Mouse (Mus musculus): ENCODE results near the gene Nfic. TPM values are rescaled to one million over a fixed set of nuclear protein-coding genes. Genes with fewer than 3 reads are reported as not detected.
"Not testable (repeated sequence)": the region's sequence is repeated elsewhere in the genome, so short reads cannot be mapped to it uniquely, and the experiment has no call there.

Nfic gene
- polyA plus RNA-seq, 1 experiment from 2014 or later, result 7.3 TPM

DNA sequence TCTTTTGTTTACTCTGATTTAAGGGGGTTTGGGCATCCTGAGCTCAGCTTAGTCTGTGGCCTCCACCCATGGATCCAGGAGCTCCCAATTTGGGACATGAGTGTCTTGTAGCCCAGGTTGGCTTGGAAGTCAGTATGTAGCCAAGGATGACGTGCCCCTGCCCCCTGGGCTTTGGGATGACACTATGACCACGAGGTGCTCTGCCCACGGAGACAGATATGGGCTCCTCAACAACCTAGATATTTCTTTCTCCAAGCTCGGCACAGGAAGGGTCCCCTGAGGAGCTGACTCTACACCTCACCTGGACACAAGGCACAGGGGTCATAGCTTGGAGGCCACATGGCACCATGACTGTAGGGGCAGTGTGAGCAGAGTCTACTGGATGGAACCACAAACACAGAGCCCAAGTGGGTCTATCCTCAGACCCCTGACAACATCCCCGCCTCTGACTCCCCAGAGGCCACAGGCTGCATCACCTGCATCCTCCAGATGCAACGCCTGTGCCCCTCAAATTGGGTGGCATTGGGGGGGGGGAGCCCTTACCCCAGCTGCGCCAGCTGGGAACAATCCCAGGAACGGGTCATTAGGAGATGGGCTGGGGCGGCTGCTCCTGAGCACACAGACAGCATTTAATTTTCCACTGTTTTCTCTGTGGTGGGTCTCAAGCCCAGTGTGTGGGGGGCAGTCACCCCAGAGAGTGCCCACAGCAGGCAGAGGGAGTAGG is 4.6 kb downstream of the Nfic start:
- H3K27me3 ChIP-seq (ENCODE audit: poor library complexity, severe bottlenecking), result peaks cover 57% of the 10 kb centered on the region

GRCm38 (mm10) chr10:81450140-81450539 is 5.3 kb downstream of the Nfic start:
- H3K27me3 ChIP-seq (ENCODE audit: poor library complexity, severe bottlenecking), result peaks cover 50% of the 10 kb centered on the region
- WGBS, result 1% methylated on average over 7 of the region's 7 CpGs
- no peaks in the 10 kb centered on the region for H3K9me3 ChIP-seq

More for the DNA sequence above, 4.6 kb downstream of the Nfic start:
- Histone ChIP-seq H3K9me3 (no peaks in the 10 kb centered on the region), H3K4me3 (no peak overlapping the region), H3K4me1 (peaks cover 6% of the 10 kb centered on the region), H3K36me3 (replicated peaks) (no peaks in the 10 kb centered on the region), H3K27ac (no peak overlapping the region)
- no peak for DNase-seq (ENCODE audit: extremely low spot score, low spot score)
- 71% methylated on average over 9 of the region's 9 CpGs for WGBS

DNA sequence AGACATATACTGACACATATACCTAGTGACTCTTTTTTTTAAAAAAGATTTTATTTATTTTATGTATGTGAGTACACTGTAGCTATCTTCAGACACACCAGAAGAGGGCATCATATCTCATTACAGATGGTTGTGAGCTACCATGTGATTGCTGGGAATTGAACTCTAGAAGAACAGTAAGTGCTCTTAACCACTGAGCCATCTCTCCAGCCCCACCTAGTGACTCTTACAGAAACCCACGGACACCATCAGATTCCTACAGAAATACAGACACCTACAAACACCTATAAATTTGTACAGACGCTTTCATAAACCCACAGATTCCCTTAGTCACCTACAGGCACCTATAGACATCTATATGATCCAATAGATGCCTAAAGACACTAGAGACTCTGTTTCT is 9.9 kb downstream of the Nfic start:
- WGBS, result 48% methylated on average over 2 of the region's 2 CpGs
- H3K4me3 ChIP-seq; H3K36me3 ChIP-seq (replicated peaks); H3K9me3 ChIP-seq; H3K27ac ChIP-seq; DNase-seq (ENCODE audit: extremely low spot score, low spot score); H3K4me1 ChIP-seq; H3K27me3 ChIP-seq (ENCODE audit: poor library complexity, severe bottlenecking): not testable (repeated sequence)

More at GRCm38 (mm10) chr10:81450140-81450539, 5.3 kb downstream of the Nfic start:
- peaks cover 6% of the 10 kb centered on the region for H3K4me1 ChIP-seq
- H3K4me3 ChIP-seq, result no peak overlapping the region
- H3K36me3 ChIP-seq (replicated peaks), result no peaks in the 10 kb centered on the region
- peak; percentile 85 for DNase-seq (ENCODE audit: extremely low spot score, low spot score)
- no peak overlapping the region for H3K27ac ChIP-seq

GRCm38 (mm10) chr10:81441019-81441418 is 14.4 kb downstream of the Nfic start:
- DNase-seq (ENCODE audit: extremely low spot score, low spot score), result no peak
- Histone ChIP-seq H3K9me3 (no peaks in the 10 kb centered on the region), H3K4me1 (no peaks in the 10 kb centered on the region), H3K27ac (no peak overlapping the region), H3K4me3 (no peak overlapping the region), H3K36me3 (replicated peaks) (no peaks in the 10 kb centered on the region), H3K27me3 (ENCODE audit: poor library complexity, severe bottlenecking) (0 out of 2 replicates have a peak, but pooled peaks cover 5% of the 10 kb centered on the region)

GRCm38 (mm10) chr10:81435436-81435835 is 20.0 kb downstream of the Nfic start:
- 82% methylated on average over 3 of the region's 3 CpGs for WGBS
- H3K36me3 ChIP-seq (replicated peaks), result no peaks in the 10 kb centered on the region
- no peak for DNase-seq (ENCODE audit: extremely low spot score, low spot score)
- no peak overlapping the region for H3K4me3 ChIP-seq
- no peak overlapping the region for H3K27ac ChIP-seq
- H3K9me3 ChIP-seq, result no peaks in the 10 kb centered on the region
- peaks cover 51% of the 10 kb centered on the region for H3K27me3 ChIP-seq (ENCODE audit: poor library complexity, severe bottlenecking)
- H3K4me1 ChIP-seq, result peaks cover 30% of the 10 kb centered on the region

GRCm38 (mm10) chr10:81434361-81435263 is 20.8 kb downstream of the Nfic start:
- H3K9me3 ChIP-seq, result no peaks in the 10 kb centered on the region
- no peak overlapping the region for H3K4me3 ChIP-seq
- H3K27me3 ChIP-seq (ENCODE audit: poor library complexity, severe bottlenecking), result peaks cover 53% of the 10 kb centered on the region
- H3K27ac ChIP-seq, result no peak overlapping the region
- peaks cover 37% of the 10 kb centered on the region for H3K4me1 ChIP-seq
- 70% methylated on average over 15 of the region's 15 CpGs for WGBS
- no peaks in the 10 kb centered on the region for H3K36me3 ChIP-seq (replicated peaks)
- DNase-seq (ENCODE audit: extremely low spot score, low spot score), result peak; percentile 14

- Histone ChIP-seq H3K4me1 (peaks cover 42% of the 10 kb centered on the region), H3K4me3 (peak overlapping the region; percentile 39; the same call in 1 of the 2 replicates), H3K36me3 (replicated peaks) (no peaks in the 10 kb centered on the region), H3K9me3 (no peaks in the 10 kb centered on the region), H3K27ac (peak overlapping the region; percentile 73; the same call in 1 of the 2 replicates), H3K27me3 (ENCODE audit: poor library complexity, severe bottlenecking) (peaks cover 62% of the 10 kb centered on the region)
- WGBS, result 80% methylated on average over 26 of the region's 26 CpGs
- peak; percentile 14 for DNase-seq (ENCODE audit: extremely low spot score, low spot score)
These were observed 21.7 kb downstream of the Nfic start for GRCm38 (mm10) chr10:81433541-81434289.

- no peaks in the 10 kb centered on the region for H3K36me3 ChIP-seq (replicated peaks)
- peak; percentile 78 for DNase-seq (ENCODE audit: extremely low spot score, low spot score)
- H3K9me3 ChIP-seq, result no peaks in the 10 kb centered on the region
- H3K4me1 ChIP-seq, result peaks cover 42% of the 10 kb centered on the region
- H3K4me3 ChIP-seq, result peak overlapping the region; percentile 39
- peaks cover 70% of the 10 kb centered on the region for H3K27me3 ChIP-seq (ENCODE audit: poor library complexity, severe bottlenecking)
- 6% methylated on average over 17 of the region's 17 CpGs for WGBS
- H3K27ac ChIP-seq, result peak overlapping the region; percentile 73
These were observed 22.6 kb downstream of the Nfic start for GRCm38 (mm10) chr10:81432868-81433262.

DNA sequence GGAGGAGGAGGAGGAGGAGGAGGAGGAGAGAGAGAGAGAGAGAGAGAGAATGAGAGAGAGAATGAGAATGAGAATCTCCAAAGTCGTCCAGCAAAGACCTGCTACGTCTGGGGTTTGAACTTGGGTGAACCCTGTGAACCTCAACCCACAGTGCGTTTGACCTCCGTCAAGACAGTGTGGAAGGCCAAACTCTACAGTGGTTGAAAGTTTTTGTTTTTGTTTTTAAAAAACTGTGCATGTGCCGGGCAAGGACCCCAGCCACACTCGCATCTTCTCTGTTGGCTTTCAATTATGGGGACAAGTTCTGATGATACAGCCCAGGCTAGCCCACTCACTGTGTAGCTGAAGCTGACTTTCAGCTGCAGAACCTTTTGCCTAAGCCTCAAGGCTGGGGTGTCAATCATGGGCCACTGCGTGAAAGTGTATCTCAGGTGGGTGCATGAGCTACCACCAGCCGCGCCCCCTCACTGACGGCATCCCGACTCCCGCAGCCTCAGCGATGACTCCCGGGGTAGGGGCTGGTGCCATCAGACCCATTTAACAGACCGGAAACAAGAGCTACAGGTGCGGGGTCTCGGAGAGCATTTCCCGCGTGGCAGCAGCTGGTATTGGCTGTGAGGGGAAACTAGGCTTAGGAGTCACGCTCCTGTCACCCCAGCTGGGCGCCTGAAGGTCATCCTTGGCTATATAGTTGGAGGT is 23.1 kb downstream of the Nfic start:
- Histone ChIP-seq H3K27me3 (ENCODE audit: poor library complexity, severe bottlenecking) (peaks cover 76% of the 10 kb centered on the region), H3K27ac (no peak overlapping the region), H3K36me3 (replicated peaks) (no peaks in the 10 kb centered on the region), H3K9me3 (no peaks in the 10 kb centered on the region), H3K4me1 (peaks cover 43% of the 10 kb centered on the region), H3K4me3 (peak overlapping the region; percentile 39; the same call in 1 of the 2 replicates)
- no peak for DNase-seq (ENCODE audit: extremely low spot score, low spot score)
- WGBS, result 67% methylated on average over 21 of the region's 21 CpGs

DNA sequence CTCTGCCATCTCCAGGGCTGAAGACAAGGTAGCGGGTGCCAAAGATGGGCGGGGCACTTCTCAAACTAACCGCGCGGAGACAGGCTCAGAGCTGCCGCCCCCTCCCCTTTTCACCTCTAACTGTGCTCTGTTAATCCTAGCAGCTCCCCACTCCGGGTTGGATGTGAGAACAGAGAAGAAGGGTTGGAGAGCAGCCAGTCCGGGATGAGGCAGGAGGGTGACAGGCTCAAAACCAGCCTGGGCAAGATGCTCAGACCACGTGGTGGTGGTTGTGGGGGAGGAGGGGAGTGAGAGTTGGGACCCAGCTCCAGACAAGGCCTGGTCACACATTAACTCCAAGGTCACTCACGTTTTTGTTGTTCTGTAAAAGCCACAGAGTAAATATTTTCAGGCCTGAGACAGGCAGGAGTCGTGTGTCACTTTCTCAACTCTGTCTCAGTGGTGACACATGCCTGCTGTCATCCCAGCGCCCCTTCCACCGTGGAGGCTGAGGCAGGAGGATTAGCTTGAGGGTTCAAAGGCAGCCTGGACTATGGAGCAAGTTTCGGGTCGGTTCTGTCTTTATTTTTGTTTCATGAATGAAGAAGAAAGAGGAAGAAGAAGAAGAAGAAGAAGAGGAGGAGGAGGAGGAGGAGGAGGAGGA is 23.8 kb downstream of the Nfic start:
- DNase-seq (ENCODE audit: extremely low spot score, low spot score), result no peak
- Histone ChIP-seq H3K9me3 (no peaks in the 10 kb centered on the region), H3K36me3 (replicated peaks) (no peaks in the 10 kb centered on the region), H3K27me3 (ENCODE audit: poor library complexity, severe bottlenecking) (peaks cover 79% of the 10 kb centered on the region), H3K4me3 (peak overlapping the region; percentile 84), H3K27ac (peak overlapping the region; percentile 93), H3K4me1 (peaks cover 50% of the 10 kb centered on the region)
- 18% methylated on average over 15 of the region's 15 CpGs for WGBS

GRCm38 (mm10) chr10:81430831-81431525 is 24.5 kb downstream of the Nfic start:
- H3K27me3 ChIP-seq (ENCODE audit: poor library complexity, severe bottlenecking), result peaks cover 84% of the 10 kb centered on the region

More at GRCm38 (mm10) chr10:81430831-81431525, 24.5 kb downstream of the Nfic start:
- H3K4me1 ChIP-seq, result peaks cover 56% of the 10 kb centered on the region
- H3K27ac ChIP-seq, result peak overlapping the region; percentile 93
- 2% methylated on average over 66 of the region's 70 CpGs for WGBS
- DNase-seq (ENCODE audit: extremely low spot score, low spot score), result peak; percentile 49
- H3K4me3 ChIP-seq, result peak overlapping the region; percentile 84
- H3K9me3 ChIP-seq, result no peaks in the 10 kb centered on the region
- H3K36me3 ChIP-seq (replicated peaks), result no peaks in the 10 kb centered on the region

Data from forebrain, embryonic 10.5 days (tissue).